Mouse (Mus musculus) frontal cortex, postnatal 10 days (tissue): ENCODE results near the gene Arl3.
A peak's percentile ranks its signal among the peaks of the same experiment; 100 is the strongest.
"Not testable (repeated sequence)": the region's sequence is repeated elsewhere in the genome, so short reads cannot be mapped to it uniquely, and the experiment has no call there.

Experiments
- DNase-seq, 2 experiments: peaks; one replicate each; pipeline ENCODE4 v3.0.0; 2022; ENCODE audit warnings: low spot score in 2 of 2, mixed read lengths in 1 of 2

The Arl3 gene

DNA sequence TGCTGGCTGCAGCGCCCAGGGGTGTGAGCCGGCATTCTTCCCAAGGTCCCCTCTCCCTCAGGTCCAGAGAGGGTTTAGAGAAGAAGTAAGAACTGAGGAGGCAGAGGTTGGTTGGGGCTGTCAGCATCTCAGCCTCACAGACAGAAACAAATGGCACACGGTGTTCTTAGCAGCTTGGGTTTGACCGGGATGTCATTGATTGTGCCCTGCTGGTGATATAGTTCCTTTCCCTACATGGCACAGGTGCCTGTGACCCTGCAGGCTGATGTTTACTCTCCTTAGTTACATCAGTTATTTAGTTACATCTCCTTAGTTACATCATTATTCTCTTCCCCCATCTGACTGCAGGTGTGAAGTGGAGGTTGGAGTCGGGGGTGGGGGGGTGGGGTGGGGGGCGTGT, 18.6 kb upstream of the Arl3 start:
- DNase-seq = no peak

GRCm38 (mm10) chr19:46587823-46588508, 15.0 kb upstream of the Arl3 start:
- DNase-seq = peak; percentile 62 to 76

DNA sequence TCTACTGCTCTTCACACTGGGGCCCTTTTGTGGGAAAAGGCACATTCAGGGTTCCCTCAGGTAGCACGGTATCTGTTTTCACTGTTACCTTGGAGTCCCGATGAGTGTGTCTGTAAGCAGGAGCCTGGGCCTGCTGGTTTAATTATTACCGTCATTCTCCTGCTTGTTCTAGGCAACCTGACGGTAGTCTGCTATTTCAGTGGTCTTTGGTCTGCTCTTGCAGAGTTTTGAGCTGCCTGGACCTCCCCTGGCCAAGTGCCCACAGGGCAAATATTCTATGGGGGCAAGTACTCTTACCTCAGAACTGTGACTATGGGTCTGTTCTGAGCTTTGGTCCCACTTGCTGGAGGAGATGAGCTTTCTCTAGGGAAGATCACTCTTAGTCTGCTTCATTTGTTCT, 2.2 kb upstream of the Arl3 start:
- DNase-seq = no peak

DNA sequence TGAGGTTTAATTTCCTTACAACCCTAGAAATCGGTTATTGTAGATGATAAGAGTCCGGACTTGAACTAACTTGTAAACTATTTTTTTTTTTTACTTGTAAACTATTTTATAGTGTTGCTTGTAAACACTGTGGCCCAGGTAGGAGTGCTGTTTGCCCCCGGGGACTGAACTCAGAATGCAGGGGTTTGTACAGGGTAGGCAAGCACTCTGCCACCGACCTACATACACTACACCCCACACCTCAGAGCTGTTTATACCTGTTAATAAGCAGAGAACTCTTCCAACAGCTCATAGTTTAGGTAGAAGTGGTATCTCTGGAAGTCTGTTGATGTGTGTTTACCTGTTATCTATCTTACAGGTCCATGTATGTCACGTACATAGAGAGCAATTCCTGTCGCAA, 992 bp upstream of the Arl3 start:
- no peak for DNase-seq

DNA sequence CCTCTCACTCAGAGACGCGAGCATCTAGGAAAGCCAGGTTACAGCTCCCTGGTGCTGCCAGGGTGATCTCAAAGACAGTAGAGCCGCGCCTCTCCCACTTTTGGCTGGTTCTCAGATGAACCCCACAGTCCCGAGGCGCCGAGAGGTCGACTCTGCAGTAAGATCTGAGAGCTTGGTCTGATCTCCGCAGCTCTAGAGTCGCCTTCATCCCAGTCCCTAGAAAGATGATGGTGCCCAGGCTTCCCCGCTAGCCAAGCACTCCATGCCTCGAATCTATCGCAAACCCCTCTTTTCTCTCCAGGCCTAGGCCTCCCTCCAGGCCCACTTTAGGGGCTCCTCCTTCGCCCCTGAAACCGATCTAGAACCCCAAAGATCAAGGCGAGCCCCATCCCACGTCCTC, 450 bp downstream of the Arl3 start:
- no peak for DNase-seq

DNA sequence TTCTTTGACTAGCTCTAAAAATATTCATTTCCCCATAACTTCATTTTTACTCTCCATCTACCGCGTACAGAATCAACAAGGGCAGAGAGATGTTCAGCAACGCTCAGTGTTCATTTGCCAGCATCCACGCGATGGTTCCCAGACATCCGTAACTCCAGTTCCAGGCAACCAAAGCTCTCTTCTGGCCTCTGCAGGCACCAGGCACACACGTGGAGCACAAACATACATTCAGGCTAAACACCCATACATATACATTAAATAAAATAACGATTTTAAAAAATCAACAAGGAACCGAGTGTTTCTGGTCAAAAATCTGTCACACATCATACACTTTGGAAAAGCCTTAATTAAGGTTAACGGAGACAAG, 1.1 kb downstream of the Arl3 start:
- no peak for DNase-seq

DNA sequence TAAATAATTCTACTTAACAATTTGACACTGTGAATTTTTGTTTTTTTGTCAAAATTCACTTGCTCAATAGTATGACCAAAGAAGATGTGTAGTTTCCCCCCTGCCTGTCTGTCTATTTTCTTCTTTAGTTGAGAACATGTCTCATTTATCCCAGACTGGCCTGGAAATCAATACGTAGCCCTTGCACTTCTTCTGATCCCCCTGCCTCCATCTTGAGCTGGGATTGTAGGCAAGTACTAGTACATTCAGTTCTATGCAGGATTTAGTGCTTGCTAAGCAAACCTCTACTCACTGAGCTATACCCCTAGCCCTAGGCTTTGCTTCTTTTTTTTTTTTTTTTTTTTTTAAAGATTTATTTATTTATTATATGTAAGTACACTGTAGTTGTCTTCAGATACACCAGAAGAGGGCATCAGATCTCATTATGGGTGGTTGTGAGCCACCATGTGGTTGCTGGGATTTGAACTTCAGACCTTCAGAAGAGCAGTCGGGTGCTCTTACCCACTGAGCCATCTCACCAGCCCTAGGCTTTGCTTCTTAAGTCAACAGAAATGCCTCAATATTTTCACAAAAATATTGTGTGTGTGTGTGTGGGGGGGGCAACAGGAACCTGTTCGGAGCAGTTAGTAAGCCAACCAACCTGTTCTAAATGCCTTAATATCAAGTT, 1.7 kb downstream of the Arl3 start:
- DNase-seq = not testable (repeated sequence)

- no peak for DNase-seq
Measured at GRCm38 (mm10) chr19:46564043-46564462, 8.9 kb downstream of the Arl3 start.

DNA sequence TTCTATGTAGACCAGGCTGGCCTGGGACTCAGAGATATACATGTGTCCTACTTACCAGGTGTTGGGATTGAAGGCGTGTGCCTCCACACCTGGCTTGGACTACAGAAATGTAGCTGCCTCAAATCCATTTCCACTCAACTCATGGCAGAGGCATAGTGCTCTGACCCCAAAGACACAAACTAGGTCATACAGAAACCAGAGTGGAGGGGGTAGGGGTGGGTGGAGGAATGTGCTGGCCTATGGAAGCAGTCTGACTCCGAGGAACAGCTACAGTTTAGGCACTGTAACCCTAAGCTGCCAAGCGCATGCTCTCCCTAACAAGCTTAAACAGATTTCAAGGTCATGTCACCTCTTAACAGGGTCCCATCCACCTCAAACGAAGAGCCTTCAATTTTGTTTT, 9.4 kb downstream of the Arl3 start:
- DNase-seq = no peak

- no peak for DNase-seq
Measured at GRCm38 (mm10) chr19:46562581-46563515, 10.2 kb downstream of the Arl3 start.

GRCm38 (mm10) chr19:46562132-46562531, 10.9 kb downstream of the Arl3 start:
- peak in 1 of 2 experiments; percentile 27 for DNase-seq

DNA sequence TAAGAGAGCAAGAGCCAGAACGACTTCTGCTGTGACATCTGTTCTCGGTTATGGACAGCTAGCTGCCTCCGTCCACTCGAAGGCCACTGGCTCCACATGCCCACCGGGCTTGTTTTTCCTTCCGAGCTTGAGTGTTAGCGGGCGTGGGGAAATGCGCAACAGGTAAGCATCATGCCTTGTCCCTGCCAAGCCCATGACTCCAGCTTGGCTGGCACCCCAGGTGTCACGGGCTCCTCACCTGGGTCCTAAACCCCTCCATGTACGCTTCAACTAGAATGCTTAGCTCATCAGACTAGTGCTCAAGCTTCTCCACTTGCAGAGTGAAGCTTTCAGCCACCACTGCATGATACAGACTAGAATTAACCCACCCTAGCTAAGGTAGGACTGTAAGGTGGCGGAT, 14.4 kb downstream of the Arl3 start:
- no peak for DNase-seq

DNA sequence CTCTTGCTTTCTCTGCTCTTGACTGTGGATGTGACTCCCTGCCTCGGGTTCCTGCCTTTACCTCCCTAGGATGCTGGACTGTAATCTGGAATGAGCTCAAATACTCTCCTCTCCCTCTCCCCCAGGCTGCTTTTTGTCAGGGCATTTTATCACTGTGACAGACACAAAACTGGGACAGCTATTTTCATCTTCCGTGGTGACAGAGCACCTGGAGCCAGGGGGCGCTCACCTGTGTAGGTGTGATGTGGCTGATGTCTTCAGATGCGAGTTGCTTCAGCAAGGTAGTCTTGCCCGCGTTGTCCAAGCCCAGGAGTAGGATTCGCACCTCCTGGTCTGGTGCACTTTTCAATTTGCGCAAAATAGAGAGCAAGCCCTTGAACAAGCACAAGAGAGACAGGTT, 15.0 kb downstream of the Arl3 start:
- no peak for DNase-seq

GRCm38 (mm10) chr19:46553541-46553955, 19.4 kb downstream of the Arl3 start:
- peak in 1 of 2 experiments; percentile 51 for DNase-seq

- no peak for DNase-seq
Measured at GRCm38 (mm10) chr19:46552496-46552895, 20.5 kb downstream of the Arl3 start.

DNA sequence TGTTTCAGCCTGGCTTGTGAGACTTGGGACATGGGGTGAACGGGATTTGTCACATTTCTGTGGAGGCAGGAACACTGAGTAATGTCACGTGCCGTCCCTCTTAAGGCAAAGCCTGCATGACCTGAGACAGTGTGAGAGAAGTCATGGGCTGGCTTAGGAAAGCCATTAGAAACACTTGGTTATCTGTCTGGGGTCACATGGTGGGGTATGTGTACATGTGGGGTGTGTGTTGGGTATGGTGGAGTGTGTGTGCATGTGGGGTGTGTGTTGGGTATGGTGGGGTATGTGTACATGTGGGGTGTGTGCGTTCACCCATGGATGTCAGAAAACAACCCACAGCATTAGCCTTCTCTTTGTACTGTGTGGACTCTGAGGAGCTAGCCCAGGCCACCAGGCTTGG, 22.6 kb downstream of the Arl3 start:
- no peak for DNase-seq

DNA sequence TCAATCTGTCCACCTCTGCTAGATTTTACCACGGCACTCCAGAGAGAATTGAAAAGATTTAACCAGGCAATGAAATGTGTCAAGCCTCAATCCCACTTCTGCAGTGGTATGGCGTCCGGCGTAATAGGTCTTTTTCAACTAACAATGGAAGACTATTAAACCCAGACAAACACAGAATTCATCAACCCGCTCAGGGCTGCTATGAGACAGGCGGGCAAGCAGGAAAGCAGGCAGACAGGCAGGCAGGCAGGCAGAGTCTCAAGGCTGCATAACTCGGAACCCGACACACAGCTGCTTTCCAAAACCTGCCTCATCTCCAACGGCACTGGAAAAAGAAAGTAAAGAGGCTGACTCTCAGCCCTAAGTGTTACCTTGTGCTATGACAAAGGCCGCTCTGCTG, 24.9 kb downstream of the Arl3 start:
- no peak for DNase-seq

- DNase-seq = no peak
Measured at GRCm38 (mm10) chr19:46547565-46547964, 25.4 kb downstream of the Arl3 start.

GRCm38 (mm10) chr19:46542750-46543149, 30.2 kb downstream of the Arl3 start:
- DNase-seq = no peak

DNA sequence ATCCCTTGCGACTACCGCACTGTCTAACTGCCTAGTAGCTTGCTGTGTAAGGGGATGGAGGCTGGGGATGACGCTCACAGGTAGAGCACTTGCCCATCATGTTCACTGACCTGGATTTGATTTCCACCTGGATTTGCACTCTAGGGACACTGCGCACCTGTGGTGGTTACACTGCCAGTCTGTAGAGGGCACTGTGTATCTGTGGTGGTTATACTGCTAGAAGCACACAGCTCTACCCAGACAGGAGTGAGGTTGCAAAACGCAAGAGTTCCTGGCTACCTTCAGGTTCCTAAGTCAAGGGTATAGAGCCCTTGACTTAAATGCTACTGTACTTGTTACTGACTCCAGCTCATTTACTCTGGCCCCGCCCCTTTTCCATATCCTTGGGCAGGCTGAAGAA, 34.8 kb downstream of the Arl3 start:
- no peak for DNase-seq

DNA sequence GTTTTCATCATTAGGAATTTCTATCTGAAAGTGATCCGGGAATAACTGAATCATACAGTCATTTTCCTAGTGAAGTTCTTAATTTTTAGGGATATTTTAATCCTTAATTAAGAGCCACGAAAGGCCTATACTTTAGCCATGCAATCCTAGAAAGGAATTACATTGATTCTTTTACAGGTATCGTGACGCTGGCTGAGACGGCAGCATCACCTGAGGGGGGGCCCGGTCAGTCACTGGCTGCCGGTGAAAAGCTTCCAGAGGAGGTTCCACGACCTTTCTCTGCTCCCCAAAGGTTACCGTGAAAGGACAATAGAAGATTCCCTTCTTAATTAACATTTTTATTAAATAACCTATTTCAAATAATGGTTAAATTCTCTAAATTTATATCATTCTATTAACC, 35.6 kb downstream of the Arl3 start:
- DNase-seq = no peak

GRCm38 (mm10) chr19:46534542-46535098, 38.4 kb downstream of the Arl3 start:
- DNase-seq = no peak
